Mouse (Mus musculus) ES-Bruce4 (cell line): ENCODE measurements around the gene Dusp13. TPM values are rescaled to one million over a fixed set of nuclear protein-coding genes. Genes with fewer than 3 reads are reported as not detected.

Source experiments
- H3K27ac ChIP-seq: 2 replicates; pipeline ENCODE4 v1.5.1; 2012; ENCODE audit warnings: low read length, inconsistent platforms; ENCODE audit not compliant: insufficient read depth
- H3K27me3 ChIP-seq: 2 replicates; pipeline ENCODE4 v1.6.1; 2012; ENCODE audit warnings: mild to moderate bottlenecking, low read length, inconsistent platforms; ENCODE audit not compliant: control insufficient read depth, poor library complexity, insufficient read depth, severe bottlenecking
- H3K36me3 ChIP-seq: 2 replicates; pipeline ENCODE4 v1.6.1; 2012; ENCODE audit warnings: inconsistent platforms, mild to moderate bottlenecking, low read length, moderate library complexity; ENCODE audit not compliant: control insufficient read depth, poor library complexity, insufficient read depth, severe bottlenecking
- H3K4me1 ChIP-seq: one replicate; pipeline ENCODE4 v1.8.1; 2011; ENCODE audit warnings: low read length; ENCODE audit not compliant: control insufficient read depth, insufficient read depth
- H3K4me3 ChIP-seq: 2 replicates; pipeline ENCODE4 v1.5.1; 2011; ENCODE audit warnings: low read depth, mild to moderate bottlenecking, low read length
- H3K9ac ChIP-seq: 2 replicates; pipeline ENCODE4 v1.6.1; 2012; ENCODE audit warnings: low read depth, mild to moderate bottlenecking, inconsistent platforms; ENCODE audit not compliant: poor library complexity, severe bottlenecking
- H3K9me3 ChIP-seq: replicated peaks from 2 replicates; pipeline ENCODE4 v1.6.1; 2012; ENCODE audit warnings: mild to moderate bottlenecking, low read length, inconsistent platforms; ENCODE audit not compliant: control insufficient read depth, poor library complexity, insufficient read depth, severe bottlenecking
- CTCF ChIP-seq: IDR thresholded peaks from one replicate; pipeline ENCODE4 v1.8.1; 2011; ENCODE audit warnings: low read depth, low read length
- EP300 ChIP-seq: IDR thresholded peaks from 2 replicates; pipeline ENCODE4 v1.6.1; 2011; ENCODE audit warnings: low read depth, low read length; ENCODE audit not compliant: insufficient read depth
- POLR2A ChIP-seq: IDR thresholded peaks from one replicate; pipeline ENCODE4 v1.8.1; 2011; ENCODE audit warnings: low read length; ENCODE audit not compliant: insufficient read depth
- polyA plus RNA-seq: library from polyadenylated mRNA; stranded (reverse); fragments of >200 nt; gene quantifications from 2 replicates; pipeline ENCODE4 v1.2.4, GENCODE M21; 2011; ENCODE audit warnings: low read depth; ENCODE audit not compliant: missing spikeins, insufficient read depth, insufficient read length

The Dusp13 gene
- polyA plus RNA-seq, 1 experiment, result not detected

DNA sequence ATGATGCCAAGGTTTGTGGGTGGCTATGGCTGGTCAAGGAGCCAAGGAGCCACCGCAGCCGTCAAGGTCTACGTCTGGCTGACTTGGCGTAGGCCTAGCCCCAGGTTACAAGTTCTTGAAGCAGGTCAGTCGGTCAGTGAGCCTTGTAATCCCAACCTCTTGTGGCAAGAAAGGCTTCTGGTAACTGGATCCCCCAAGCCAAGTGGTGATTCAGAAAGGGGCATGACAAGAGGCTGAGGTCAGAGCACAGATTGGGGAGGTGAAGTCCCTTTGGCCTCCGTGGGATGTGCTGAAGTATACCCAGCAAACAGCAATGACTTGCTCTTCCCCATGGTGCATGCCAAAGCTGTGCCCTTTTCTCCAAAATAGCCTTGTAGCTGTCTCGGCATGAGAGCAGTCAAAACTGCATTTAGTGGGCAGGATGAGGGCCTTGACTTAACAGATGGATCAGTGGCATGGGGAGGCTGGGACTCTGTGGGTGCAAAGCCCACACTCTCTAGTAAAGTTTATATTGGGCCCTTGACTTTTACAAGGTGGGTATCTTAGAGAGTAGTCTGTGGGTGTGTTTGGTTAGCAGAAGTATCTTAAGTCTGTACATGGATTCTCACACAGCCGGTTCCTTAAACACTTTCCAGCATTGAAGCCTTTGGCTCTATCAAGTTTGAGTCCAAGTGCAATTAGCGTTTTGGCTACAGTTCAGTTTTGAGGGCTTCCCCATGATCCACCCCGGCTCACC lies 65.4 kb downstream of the Dusp13 start:
- TF ChIP-seq CTCF, result no peak
- no peak for TF ChIP-seq EP300
- no peak for TF ChIP-seq POLR2A
- Histone ChIP-seq H3K4me1 (no peaks in the 10 kb centered on the region), H3K4me3 (no peak overlapping the region), H3K27ac (no peak overlapping the region), H3K9ac (no peak overlapping the region), H3K36me3 (no peaks in the 10 kb centered on the region), H3K9me3 (no peaks in the 10 kb centered on the region), H3K27me3 (0 out of 2 replicates have a peak, but pooled peaks cover 2% of the 10 kb centered on the region)

DNA sequence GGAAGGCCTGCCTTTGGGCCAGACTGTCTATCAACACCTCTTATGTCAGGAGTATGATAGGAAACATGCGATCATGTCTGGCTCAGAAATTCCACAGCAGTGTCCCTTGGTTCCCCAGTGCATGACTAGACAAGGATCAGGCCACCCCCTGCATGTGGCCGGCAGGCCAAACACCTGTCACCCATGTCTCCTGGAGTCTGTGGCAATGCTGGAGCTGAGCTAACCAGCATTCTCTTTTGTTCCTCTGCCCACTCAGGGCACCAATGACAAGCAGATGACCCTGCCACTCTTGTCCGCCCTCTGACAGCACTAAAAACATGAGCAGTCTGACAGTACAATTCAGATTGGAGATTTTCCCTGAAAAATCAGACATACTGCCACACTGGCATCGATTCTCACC lies 67.1 kb downstream of the Dusp13 start:
- no peak overlapping the region for H3K4me3 ChIP-seq
- H3K9me3 ChIP-seq, result no peaks in the 10 kb centered on the region
- TF ChIP-seq CTCF (no peak), POLR2A (no peak), EP300 (no peak)
- no peaks in the 10 kb centered on the region for H3K36me3 ChIP-seq
- H3K27me3 ChIP-seq, result 0 out of 2 replicates have a peak, but pooled peaks cover 2% of the 10 kb centered on the region
- no peaks in the 10 kb centered on the region for H3K4me1 ChIP-seq
- no peak overlapping the region for H3K9ac ChIP-seq
- H3K27ac ChIP-seq, result no peak overlapping the region

Other genes with a start within 250 kb of the Dusp13 start
- gene Dupd1, start 36.6 kb downstream of the Dusp13 start, polyA plus RNA-seq, result not detected in 2 replicates
- 34.2 and 34.9 TPM in 2 replicates for gene Samd8, start 650 bp downstream of the Dusp13 start, polyA plus RNA-seq
- gene Vdac2, start 74.1 kb upstream of the Dusp13 start, polyA plus RNA-seq, result 358 and 367 TPM in 2 replicates
- 12.8 and 19.4 TPM in 2 replicates for gene Comtd1, start 97.8 kb upstream of the Dusp13 start, polyA plus RNA-seq
- gene Zfp503, start 238.4 kb upstream of the Dusp13 start, polyA plus RNA-seq, result 0.37 and 0.68 TPM in 2 replicates